Mouse (Mus musculus) adrenal gland, postnatal 4 days (tissue): ENCODE results near the gene Ltf. TPM values are rescaled to one million over a fixed set of nuclear protein-coding genes. Genes with fewer than 3 reads are reported as not detected.

ENCODE experiments used
- DNase-seq, 2 experiments: peaks; one replicate each; pipeline ENCODE4 v3.0.0; 2021 to 2022; ENCODE audit warnings: low spot score in 2 of 2, mixed read lengths in 2 of 2
- total RNA-seq, 2 experiments: library from RNA; stranded (reverse); gene quantifications; 2 replicates each; pipeline ENCODE4 v1.2.3; 2021

Ltf gene
- total RNA-seq, 2 experiments from 2014 or later, result 17.6 to 44.5 TPM

DNA sequence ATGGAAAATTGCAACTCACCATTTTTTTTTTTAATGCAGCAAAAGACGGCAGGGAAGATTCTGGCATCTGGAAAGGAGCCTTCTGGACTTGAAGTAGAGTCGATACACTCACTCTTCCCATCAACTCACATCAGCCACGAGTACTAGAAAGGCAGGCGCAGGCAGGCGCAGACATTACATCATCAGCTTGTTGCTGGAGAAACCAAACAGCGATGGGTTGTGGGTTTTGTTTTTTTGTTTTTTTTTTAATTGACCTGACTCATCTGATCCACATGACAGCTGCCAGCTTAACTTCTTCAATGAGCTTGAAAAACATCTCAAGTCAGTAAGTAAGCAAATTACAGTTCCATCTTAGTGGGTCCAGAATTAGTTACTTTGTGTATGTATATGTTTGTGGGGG is 67.1 kb downstream of the Ltf start:
- DNase-seq, result no peak

DNA sequence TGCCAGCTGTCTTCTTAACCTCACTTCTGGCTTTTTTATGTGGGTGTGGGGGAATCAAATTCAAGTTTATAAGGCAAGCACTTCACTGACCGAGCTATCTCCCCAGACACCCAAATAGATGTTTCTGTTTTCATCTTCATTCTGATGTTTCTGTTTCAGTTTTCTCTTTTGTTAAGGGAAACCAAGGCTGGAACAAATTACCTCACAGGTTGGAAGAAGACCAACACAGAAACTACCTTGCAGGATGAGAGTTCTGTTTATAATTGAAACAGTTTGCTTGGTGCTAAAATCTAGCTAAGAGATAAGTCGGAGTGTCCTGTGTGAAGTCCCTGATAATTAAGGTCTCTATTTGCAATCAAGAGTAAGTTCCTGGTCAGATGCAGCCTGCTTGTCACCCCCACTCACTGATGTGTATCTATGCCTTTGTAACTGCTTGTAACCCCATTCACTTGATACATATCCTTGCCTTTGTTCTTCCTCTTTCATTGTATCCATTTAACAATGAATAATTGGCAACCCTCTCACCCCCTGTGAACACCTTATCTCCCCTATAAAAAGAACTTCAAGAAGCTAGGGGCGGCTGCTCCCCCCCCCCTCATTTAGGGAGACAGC is 68.0 kb downstream of the Ltf start:
- DNase-seq, result no peak

DNA sequence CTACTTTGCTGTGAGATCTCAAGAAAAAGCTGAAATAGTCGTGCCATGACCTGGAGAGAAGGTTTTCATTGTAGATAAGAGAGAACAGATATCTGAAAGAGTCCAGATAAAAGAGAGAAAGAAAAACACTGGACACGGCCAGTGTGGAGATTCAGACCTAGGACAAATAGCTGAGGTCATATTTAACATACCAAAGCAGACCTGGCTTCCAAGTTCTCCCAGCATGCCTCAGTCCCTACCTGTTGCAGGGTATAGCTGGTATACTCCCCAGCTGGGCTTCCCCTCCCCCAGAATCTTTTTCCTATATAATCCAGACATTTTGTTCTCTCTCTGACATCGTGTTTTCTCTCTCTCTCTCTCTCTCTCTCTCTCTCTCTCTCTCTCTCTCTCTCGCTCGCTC is 68.9 kb downstream of the Ltf start:
- DNase-seq, result no peak

DNA sequence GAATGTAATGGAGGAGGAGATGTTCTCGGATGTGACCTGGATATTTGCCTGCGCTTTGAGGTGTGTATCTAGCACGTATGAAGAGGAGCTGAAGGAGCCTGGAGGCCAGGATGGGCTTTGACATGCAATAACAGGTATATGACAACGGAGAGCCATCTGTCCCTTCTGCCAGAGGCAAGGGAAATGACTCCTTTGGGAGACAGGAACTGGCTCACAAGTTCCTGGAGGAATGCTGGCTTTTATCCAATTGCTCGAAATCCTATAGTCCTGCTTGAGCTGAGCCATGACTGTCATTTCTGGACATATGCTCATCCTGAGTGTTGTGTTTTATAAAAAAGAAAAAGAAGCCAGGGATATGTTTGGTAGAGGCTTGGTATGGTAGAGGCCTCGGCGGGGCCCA is 69.8 kb downstream of the Ltf start:
- no peak for DNase-seq

Other genes starting within 250 kb of the Ltf start
- not detected for gene Prss42, start 221.1 kb upstream of the Ltf start, total RNA-seq
- not detected for gene Prss44, start 205.3 kb upstream of the Ltf start, total RNA-seq
- gene Prss43, start 192.6 kb upstream of the Ltf start, total RNA-seq, result not detected
- gene Prss45, start 184.7 kb upstream of the Ltf start, total RNA-seq, result not detected
- not detected for gene Prss46, start 174.8 kb upstream of the Ltf start, total RNA-seq
- under 1 TPM in 1 of 2 experiments, not detected in 1; 0.34 TPM for gene Prss50, start 161.3 kb upstream of the Ltf start, total RNA-seq
- gene Als2cl, start 139.4 kb upstream of the Ltf start, total RNA-seq, result 10 to 100 TPM; 22.0 to 22.5 TPM
- gene Tmie, start 139.2 kb upstream of the Ltf start, total RNA-seq, result 1 to 10 TPM; 1.9 to 3.5 TPM
- not detected for gene Fam240a, start 102.4 kb upstream of the Ltf start, total RNA-seq
- under 1 TPM in 1 of 2 experiments, not detected in 1; 0.17 TPM for gene Tdgf1, start 73.1 kb upstream of the Ltf start, total RNA-seq
- 1 to 10 TPM; 3.8 to 3.9 TPM for gene Lrrc2, start 67.7 kb upstream of the Ltf start, total RNA-seq
- gene Rtp3, start 28.7 kb upstream of the Ltf start, total RNA-seq, result 1 to 10 TPM; 2.1 to 7.6 TPM
- 1 to 10 TPM; 4.3 to 4.8 TPM for gene Ccrl2, start 38.2 kb downstream of the Ltf start, total RNA-seq
- 10 to 100 TPM; 55.1 to 55.9 TPM for gene Lrrfip2, start 98.3 kb downstream of the Ltf start, total RNA-seq